Mouse (Mus musculus) kidney, postnatal 25 days (tissue): ENCODE data around the gene Vps37b.

Experiments used
- DNase-seq, 2 experiments: peaks; one replicate each; pipeline ENCODE4 v3.0.0; 2021; ENCODE audit warnings: mixed read lengths in 2 of 2

The Vps37b gene

GRCm38 (mm10) chr5:124021148-124021547 is 10.9 kb downstream of the Vps37b start:
- peak in 1 of 2 experiments; percentile 32 for DNase-seq

GRCm38 (mm10) chr5:124019348-124020216 is 12.5 kb downstream of the Vps37b start:
- DNase-seq = peak; percentile 75 to 84

- no peak for DNase-seq
Observed at GRCm38 (mm10) chr5:124018651-124019050, 13.4 kb downstream of the Vps37b start.

- no peak for DNase-seq
Observed at GRCm38 (mm10) chr5:124017941-124018340, 14.1 kb downstream of the Vps37b start.

- DNase-seq = peak in 1 of 2 experiments; percentile 29
Observed at GRCm38 (mm10) chr5:124016291-124016821, 15.7 kb downstream of the Vps37b start.

GRCm38 (mm10) chr5:124015727-124016126 is 16.3 kb downstream of the Vps37b start:
- no peak for DNase-seq

GRCm38 (mm10) chr5:124014791-124015251 is 17.2 kb downstream of the Vps37b start:
- peak; percentile 67 to 79 for DNase-seq

GRCm38 (mm10) chr5:124014180-124014579 is 17.9 kb downstream of the Vps37b start:
- peak in 1 of 2 experiments; percentile 18 for DNase-seq

- DNase-seq = no peak
Observed at GRCm38 (mm10) chr5:124013747-124014146, 18.3 kb downstream of the Vps37b start.

GRCm38 (mm10) chr5:124012885-124013284 is 19.2 kb downstream of the Vps37b start:
- DNase-seq = no peak

GRCm38 (mm10) chr5:124011927-124012326 is 20.1 kb downstream of the Vps37b start:
- DNase-seq = no peak

- DNase-seq = peak; percentile 72 to 79
Observed at GRCm38 (mm10) chr5:124010910-124011655, 21.0 kb downstream of the Vps37b start.

- no peak for DNase-seq
Observed at GRCm38 (mm10) chr5:124010077-124010476, 22.0 kb downstream of the Vps37b start.

- DNase-seq = peak; percentile 79 to 92
Observed at GRCm38 (mm10) chr5:124006891-124007491, 25.1 kb downstream of the Vps37b start.

- DNase-seq = peak in 1 of 2 experiments; percentile 62
Observed at GRCm38 (mm10) chr5:124006082-124006873, 25.8 kb downstream of the Vps37b start.

GRCm38 (mm10) chr5:124005591-124005990 is 26.5 kb downstream of the Vps37b start:
- DNase-seq = peak; percentile 45 to 81

GRCm38 (mm10) chr5:124005151-124005500 is 26.9 kb downstream of the Vps37b start:
- DNase-seq = no peak

- DNase-seq = peak; percentile 79 to 93
Observed at GRCm38 (mm10) chr5:124004356-124005150, 27.5 kb downstream of the Vps37b start.

- peak in 1 of 2 experiments; percentile 31 for DNase-seq
Observed at GRCm38 (mm10) chr5:124003375-124003774, 28.7 kb downstream of the Vps37b start.

- DNase-seq = peak; percentile 73 to 90
Observed at GRCm38 (mm10) chr5:124002876-124003275, 29.2 kb downstream of the Vps37b start.

GRCm38 (mm10) chr5:124001274-124001673 is 30.8 kb downstream of the Vps37b start:
- DNase-seq = no peak
